Mouse (Mus musculus): ENCODE measurements at regions not wholly inside any gene's neighbourhood (a gene's known extent, or its start where the extent isn't known, plus 50 kb on each side); places are given as distances from the start of the nearest gene placed in this dataset.
A peak's percentile ranks its signal among the peaks of the same experiment; 100 is the strongest.

DNA sequence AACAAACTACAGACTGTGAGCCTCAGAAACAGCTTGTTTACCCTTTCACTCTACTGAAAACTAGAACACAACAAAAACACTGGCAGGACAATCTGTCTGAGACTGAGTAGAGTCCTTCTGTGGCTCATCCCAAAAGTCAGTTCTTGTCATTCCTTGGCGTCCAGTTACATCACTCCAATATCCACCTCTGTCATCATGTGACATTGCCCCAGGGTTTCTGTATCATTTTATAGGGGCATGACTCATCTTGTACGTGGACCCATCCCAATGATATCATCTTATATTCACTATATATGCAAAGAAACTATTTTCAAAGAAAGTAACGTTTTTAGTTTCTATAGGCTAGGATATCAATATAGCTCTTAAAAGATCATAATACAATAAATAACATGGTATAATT lies 152.3 kb downstream of the Dkk2 start:
- H3K36me3 ChIP-seq: no peaks in the 10 kb centered on the region
- no peak overlapping the region for H3K4me3 ChIP-seq
- no peak overlapping the region for H3K4me2 ChIP-seq (replicated peaks)
- no peak overlapping the region for H3K9ac ChIP-seq
- no peak for ATAC-seq (ENCODE audit: low FRiP score, low read depth)
- no peaks in the 10 kb centered on the region for H3K4me1 ChIP-seq
- 76% methylated on average over 3 of the region's 3 CpGs for WGBS
- no peaks in the 10 kb centered on the region for H3K27me3 ChIP-seq
- no peak overlapping the region for H3K27ac ChIP-seq
- H3K9me3 ChIP-seq: no peaks in the 10 kb centered on the region

DNA sequence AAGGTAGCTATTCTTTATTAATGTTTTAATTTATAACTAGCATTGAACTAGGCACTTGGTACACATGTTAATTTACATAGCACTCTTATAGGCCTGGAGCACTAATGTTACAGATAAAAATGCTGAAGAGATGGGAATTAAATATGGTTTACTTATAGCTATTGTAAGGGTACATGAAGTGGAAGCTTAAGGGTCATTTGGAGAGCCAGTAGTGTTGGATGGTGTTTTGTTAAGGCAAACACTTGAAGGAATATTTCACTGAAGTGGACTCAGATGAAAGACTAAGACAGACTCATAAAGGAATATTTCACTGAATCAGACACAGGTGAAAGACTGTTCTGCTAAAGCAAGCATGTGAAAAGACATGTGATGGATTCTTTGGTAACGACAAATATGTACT lies 172.7 kb downstream of the Dkk2 start:
- Histone ChIP-seq H3K4me2 (replicated peaks) (no peak overlapping the region), H3K9me3 (peaks cover 9% of the 10 kb centered on the region; the same call in 1 of the 2 replicates), H3K27ac (no peak overlapping the region), H3K4me1 (no peaks in the 10 kb centered on the region), H3K27me3 (no peaks in the 10 kb centered on the region), H3K9ac (no peak overlapping the region), H3K36me3 (no peaks in the 10 kb centered on the region), H3K4me3 (no peak overlapping the region)
- 78% methylated on average over 1 of the region's 1 CpGs for WGBS
- ATAC-seq (ENCODE audit: low FRiP score, low read depth): no peak

DNA sequence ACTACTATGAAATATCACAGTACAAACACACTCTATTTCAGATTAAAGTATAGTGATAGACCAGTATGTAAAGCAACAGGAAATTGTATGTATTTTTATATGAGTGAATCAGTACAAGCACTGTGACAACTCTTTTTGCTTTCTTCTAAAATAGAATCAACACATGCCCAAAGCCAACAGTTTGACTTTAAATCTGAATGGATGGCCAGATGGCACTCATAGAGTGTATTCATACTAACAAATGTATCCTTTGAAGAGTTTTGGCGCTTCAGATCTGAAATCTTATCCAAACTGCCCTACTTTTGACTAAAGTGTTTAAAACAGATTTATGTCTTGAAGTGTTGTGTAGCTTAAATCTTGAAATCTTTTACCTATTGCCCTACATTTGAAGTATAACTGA lies 184.5 kb downstream of the Dkk2 start:
- Histone ChIP-seq H3K4me3 (no peak overlapping the region), H3K4me1 (no peaks in the 10 kb centered on the region), H3K9ac (no peak overlapping the region), H3K27ac (no peak overlapping the region), H3K27me3 (no peaks in the 10 kb centered on the region), H3K4me2 (replicated peaks) (no peak overlapping the region), H3K9me3 (no peaks in the 10 kb centered on the region), H3K36me3 (no peaks in the 10 kb centered on the region)
- WGBS: 83% methylated on average over 1 of the region's 1 CpGs
- no peak for ATAC-seq (ENCODE audit: low FRiP score, low read depth)

DNA sequence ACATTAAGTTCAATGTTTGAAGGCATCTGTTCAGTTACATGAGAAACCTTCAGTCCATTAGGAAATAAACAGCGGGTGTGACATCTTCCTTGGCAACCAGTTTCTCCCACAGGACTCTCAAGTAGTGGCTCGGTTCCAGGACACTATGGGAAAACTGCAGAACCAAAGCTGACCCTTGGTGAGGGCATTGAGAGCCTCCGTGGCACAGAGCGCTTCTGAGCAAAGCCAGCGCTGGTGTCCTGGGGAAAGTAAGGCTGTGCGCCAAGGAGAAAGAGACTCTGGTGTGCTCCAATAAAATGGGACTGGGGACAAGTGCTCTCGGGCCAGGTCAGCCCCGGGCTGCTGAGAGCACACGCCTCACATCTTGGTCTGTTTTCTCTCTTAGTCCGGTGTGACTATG lies 189.7 kb downstream of the Dkk2 start:
- 73% methylated on average over 10 of the region's 10 CpGs for WGBS

DNA sequence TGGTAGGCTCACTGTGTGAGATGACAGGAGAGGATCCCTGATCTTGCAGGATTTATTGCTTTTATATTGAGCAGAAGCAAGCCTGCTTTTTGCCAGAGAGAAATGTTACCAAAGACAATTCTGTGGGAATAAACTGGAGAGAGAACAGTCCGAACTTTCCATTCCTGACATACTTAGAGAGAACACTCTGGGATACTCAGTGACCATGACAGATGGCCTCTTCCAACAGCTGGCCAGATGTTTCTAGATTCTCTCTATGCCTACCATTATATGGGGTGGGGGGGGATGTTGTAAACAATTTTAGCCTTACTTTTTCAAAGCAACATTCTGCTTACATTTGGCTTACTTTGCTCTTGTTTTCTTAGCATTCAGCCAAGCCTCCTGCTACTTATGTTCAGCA lies 192.7 kb downstream of the Dkk2 start:
- 83% methylated on average over 1 of the region's 1 CpGs for WGBS

More for the DNA sequence above, 189.7 kb downstream of the Dkk2 start:
- H3K4me1 ChIP-seq: no peaks in the 10 kb centered on the region
- no peak for ATAC-seq (ENCODE audit: low FRiP score, low read depth)
- H3K27ac ChIP-seq: no peak overlapping the region
- H3K27me3 ChIP-seq: no peaks in the 10 kb centered on the region
- no peak overlapping the region for H3K4me3 ChIP-seq
- no peaks in the 10 kb centered on the region for H3K9me3 ChIP-seq
- H3K9ac ChIP-seq: no peak overlapping the region
- no peaks in the 10 kb centered on the region for H3K36me3 ChIP-seq
- H3K4me2 ChIP-seq (replicated peaks): no peak overlapping the region

DNA sequence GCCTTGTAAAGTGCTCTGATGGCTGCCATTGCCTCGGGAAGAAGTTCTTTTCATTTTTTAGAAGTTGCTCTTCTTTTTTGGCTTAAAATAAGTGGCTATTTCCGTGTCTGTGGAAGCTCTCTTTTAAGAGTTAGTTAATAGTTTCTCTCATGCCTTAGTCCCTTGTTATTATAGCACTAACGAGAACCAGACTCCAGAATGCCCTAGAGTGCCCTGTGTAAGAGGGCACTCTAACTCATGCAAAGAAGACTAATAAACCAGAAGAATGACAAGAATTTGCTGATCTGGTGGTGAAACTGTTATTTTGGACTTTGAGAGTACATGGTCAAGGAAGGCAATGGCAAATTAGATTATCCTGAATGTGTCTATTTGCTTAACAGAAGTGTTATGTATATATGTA lies 202.6 kb downstream of the Dkk2 start:
- Histone ChIP-seq H3K36me3 (no peaks in the 10 kb centered on the region), H3K9me3 (peaks cover 5% of the 10 kb centered on the region), H3K27ac (no peak overlapping the region), H3K4me1 (no peaks in the 10 kb centered on the region), H3K4me2 (replicated peaks) (no peak overlapping the region), H3K27me3 (no peaks in the 10 kb centered on the region), H3K9ac (no peak overlapping the region), H3K4me3 (no peak overlapping the region)
- ATAC-seq (ENCODE audit: low FRiP score, low read depth): peak; percentile 64; the same call in 1 of the 2 replicates
- WGBS: 12% methylated on average over 3 of the region's 3 CpGs

More for the DNA sequence above, 192.7 kb downstream of the Dkk2 start:
- no peak overlapping the region for H3K9ac ChIP-seq
- H3K27ac ChIP-seq: no peak overlapping the region
- H3K4me3 ChIP-seq: no peak overlapping the region
- H3K9me3 ChIP-seq: no peaks in the 10 kb centered on the region
- H3K4me2 ChIP-seq (replicated peaks): no peak overlapping the region
- no peaks in the 10 kb centered on the region for H3K27me3 ChIP-seq
- H3K4me1 ChIP-seq: no peaks in the 10 kb centered on the region
- H3K36me3 ChIP-seq: no peaks in the 10 kb centered on the region
- no peak for ATAC-seq (ENCODE audit: low FRiP score, low read depth)

DNA sequence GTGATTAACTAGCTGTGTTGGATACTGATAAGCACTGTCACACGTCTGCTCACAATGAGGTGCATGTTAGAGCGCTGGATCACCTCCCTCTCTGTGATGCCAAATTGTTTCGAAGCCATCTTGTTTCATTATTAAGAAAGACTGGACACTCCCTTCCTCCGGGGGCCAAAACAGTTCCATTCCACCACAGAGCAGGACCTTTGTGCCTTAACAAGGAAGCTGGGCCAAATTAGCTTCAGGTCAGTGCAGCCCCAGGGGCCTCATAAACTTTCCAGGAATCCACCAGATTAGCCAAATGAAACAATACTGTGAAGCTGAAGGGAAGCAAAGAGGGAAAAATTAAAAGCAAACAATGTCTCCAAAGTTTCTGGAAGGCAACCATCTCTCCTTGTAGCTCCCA lies 241.9 kb downstream of the Dkk2 start:
- 0 out of 2 replicates have a peak, but pooled peaks cover 4% of the 10 kb centered on the region for H3K4me1 ChIP-seq
- 47% methylated on average over 4 of the region's 4 CpGs for WGBS
- ATAC-seq (ENCODE audit: low FRiP score, low read depth): no peak

DNA sequence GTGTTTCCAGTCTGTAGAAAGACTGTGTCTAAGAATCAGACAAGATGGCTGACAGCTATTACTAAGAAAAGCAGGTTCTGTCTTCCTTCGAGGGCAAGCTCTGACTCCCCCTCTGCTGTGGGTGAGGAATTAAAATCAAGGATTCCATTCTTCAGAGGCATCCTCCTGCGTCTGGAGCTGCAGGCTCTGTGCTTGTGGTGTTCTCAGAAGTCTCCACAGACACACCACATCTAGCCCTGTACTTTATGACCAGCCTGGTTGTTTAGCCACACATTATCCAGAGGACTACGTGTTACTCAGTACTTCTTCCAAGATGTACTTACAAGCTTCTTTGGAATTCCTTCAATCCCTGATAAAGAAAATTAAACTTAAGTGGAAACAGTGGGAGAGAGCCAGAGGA lies 258.5 kb downstream of the Dkk2 start:
- no peak overlapping the region for H3K4me2 ChIP-seq (replicated peaks)
- no peaks in the 10 kb centered on the region for H3K36me3 ChIP-seq
- peaks cover 14% of the 10 kb centered on the region for H3K4me1 ChIP-seq
- peak overlapping the region; percentile 22; the same call in 1 of the 2 replicates for H3K27ac ChIP-seq
- no peak overlapping the region for H3K4me3 ChIP-seq
- no peaks in the 10 kb centered on the region for H3K9me3 ChIP-seq
- ATAC-seq (ENCODE audit: low FRiP score, low read depth): peak; percentile 73
- WGBS: 24% methylated on average over 3 of the region's 3 CpGs
- no peak overlapping the region for H3K9ac ChIP-seq
- H3K27me3 ChIP-seq: no peaks in the 10 kb centered on the region

More for the DNA sequence above, 241.9 kb downstream of the Dkk2 start:
- Histone ChIP-seq H3K9ac (no peak overlapping the region), H3K27me3 (no peaks in the 10 kb centered on the region), H3K4me3 (no peak overlapping the region), H3K9me3 (no peaks in the 10 kb centered on the region), H3K36me3 (no peaks in the 10 kb centered on the region), H3K4me2 (replicated peaks) (no peak overlapping the region), H3K27ac (no peak overlapping the region)

DNA sequence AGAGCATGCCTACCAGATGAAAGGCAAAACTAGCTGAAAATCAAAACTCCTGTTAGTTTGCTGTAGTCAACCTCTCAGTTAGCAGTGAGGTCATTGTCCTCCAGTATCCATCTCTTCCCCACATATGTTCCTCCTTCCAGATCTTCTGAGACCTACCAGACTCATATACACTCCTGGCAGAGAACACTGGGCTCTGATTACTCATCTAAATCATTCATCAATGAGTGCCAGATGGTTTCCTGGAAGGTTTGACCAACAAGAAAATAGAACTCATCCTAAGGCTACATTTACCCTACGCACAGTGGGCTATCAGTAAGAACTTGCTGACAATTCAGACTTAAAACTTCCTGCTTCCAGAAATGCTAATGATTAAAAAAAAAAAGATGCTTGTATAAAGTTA lies 260.8 kb downstream of the Dkk2 start:
- no peaks in the 10 kb centered on the region for H3K9me3 ChIP-seq
- no peaks in the 10 kb centered on the region for H3K36me3 ChIP-seq
- H3K27me3 ChIP-seq: no peaks in the 10 kb centered on the region
- no peak overlapping the region for H3K4me3 ChIP-seq
- no peak overlapping the region for H3K9ac ChIP-seq
- ATAC-seq (ENCODE audit: low FRiP score, low read depth): no peak
- H3K4me2 ChIP-seq (replicated peaks): no peak overlapping the region
- WGBS: 67% methylated on average over 1 of the region's 1 CpGs
- H3K4me1 ChIP-seq: peaks cover 14% of the 10 kb centered on the region
- no peak overlapping the region for H3K27ac ChIP-seq

DNA sequence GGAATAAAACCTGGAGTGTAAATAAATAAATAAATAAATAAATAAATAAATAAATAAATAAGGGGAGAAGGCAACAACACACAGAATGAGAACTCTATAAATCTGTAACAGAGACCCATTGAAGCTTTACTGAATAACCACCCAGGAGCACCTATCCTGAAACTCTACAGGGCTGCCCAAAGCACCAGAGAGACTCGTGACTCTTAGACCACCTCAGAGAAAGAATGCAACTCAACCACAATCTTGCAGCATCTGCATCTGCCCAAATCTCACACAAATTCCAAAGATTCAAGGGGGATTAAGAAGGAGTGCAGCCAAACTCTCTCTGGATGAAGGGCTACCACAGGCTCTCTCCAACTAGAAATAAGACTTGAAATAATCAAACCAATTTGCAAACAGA lies 264.5 kb downstream of the Dkk2 start:
- Histone ChIP-seq H3K4me3 (no peak overlapping the region), H3K27me3 (no peaks in the 10 kb centered on the region), H3K27ac (no peak overlapping the region), H3K4me2 (replicated peaks) (no peak overlapping the region), H3K9ac (no peak overlapping the region), H3K9me3 (no peaks in the 10 kb centered on the region), H3K4me1 (no peaks in the 10 kb centered on the region), H3K36me3 (no peaks in the 10 kb centered on the region)
- 34% methylated on average over 1 of the region's 1 CpGs for WGBS
- ATAC-seq (ENCODE audit: low FRiP score, low read depth): no peak

DNA sequence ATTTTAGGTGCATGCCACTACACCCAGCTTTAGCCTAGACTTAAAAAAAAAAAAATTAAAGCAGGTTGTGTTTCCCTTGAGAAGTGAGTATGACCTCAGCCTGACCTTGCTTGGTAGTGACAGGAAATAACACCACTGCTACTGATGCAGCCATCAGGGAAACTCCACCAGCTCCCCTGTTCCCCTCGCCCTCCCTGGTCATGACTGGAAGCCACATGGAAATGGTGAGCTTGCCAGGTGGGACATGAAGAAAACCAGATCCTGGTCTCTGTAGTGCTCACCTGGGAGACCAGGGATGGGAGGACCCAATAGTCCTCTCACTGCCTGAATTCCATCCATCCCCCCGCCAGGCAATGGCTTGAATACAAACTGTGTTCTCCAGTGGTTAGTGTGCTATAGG lies 268.1 kb downstream of the Dkk2 start:
- H3K9me3 ChIP-seq: no peaks in the 10 kb centered on the region
- 50% methylated on average over 2 of the region's 2 CpGs for WGBS
- no peaks in the 10 kb centered on the region for H3K4me1 ChIP-seq
- H3K4me3 ChIP-seq: no peak overlapping the region
- no peaks in the 10 kb centered on the region for H3K36me3 ChIP-seq
- no peaks in the 10 kb centered on the region for H3K27me3 ChIP-seq
- H3K4me2 ChIP-seq (replicated peaks): no peak overlapping the region
- no peak overlapping the region for H3K9ac ChIP-seq
- no peak for ATAC-seq (ENCODE audit: low FRiP score, low read depth)
- no peak overlapping the region for H3K27ac ChIP-seq

DNA sequence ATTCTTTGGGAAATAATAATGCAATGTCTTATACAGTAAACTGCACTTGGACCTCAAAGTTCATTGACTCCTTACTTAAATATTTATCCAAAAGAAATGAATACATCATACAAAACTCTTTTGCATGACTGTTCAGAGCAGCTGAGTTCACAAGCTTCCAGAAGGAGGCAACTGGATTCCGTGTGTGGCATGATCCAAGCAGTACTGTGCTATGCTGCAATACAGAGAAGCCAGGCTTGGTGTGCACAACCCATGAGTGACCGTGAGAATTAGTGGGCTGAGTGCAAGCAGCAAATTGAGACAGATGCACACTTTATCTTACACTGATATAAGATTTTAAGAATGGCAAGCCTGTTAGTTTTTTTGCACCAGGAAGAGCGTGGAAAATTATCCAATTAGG lies 270.0 kb upstream of the Gimd1 start:
- no peak overlapping the region for H3K4me2 ChIP-seq (replicated peaks)
- H3K4me3 ChIP-seq: no peak overlapping the region
- no peaks in the 10 kb centered on the region for H3K9me3 ChIP-seq
- no peaks in the 10 kb centered on the region for H3K27me3 ChIP-seq
- no peak for ATAC-seq (ENCODE audit: low FRiP score, low read depth)
- no peak overlapping the region for H3K9ac ChIP-seq
- no peaks in the 10 kb centered on the region for H3K4me1 ChIP-seq
- no peaks in the 10 kb centered on the region for H3K36me3 ChIP-seq
- 90% methylated on average over 3 of the region's 3 CpGs for WGBS
- no peak overlapping the region for H3K27ac ChIP-seq

DNA sequence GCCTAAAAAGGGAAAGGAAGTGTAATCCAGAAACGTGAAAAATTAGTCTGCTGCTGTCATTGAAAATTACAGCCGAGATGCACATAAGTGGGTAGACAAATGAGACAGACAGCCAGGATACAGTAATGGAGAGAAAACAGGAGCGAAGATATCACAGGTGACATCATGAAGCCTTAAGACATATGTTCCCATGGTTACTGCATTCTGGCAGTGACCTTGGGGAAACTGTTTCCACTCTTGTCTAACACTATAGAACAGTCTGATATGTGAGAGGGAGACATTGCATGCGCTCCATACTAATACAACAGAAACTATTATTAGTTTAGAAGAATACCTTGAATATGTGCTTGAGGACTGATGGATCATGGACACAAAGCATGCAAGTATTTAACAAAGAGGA lies 254.0 kb upstream of the Gimd1 start:
- H3K36me3 ChIP-seq: no peaks in the 10 kb centered on the region
- H3K4me2 ChIP-seq (replicated peaks): no peak overlapping the region
- H3K27me3 ChIP-seq: no peaks in the 10 kb centered on the region
- no peaks in the 10 kb centered on the region for H3K4me1 ChIP-seq
- no peak for ATAC-seq (ENCODE audit: low FRiP score, low read depth)
- no peak overlapping the region for H3K27ac ChIP-seq
- no peak overlapping the region for H3K9ac ChIP-seq
- 65% methylated on average over 4 of the region's 4 CpGs for WGBS
- H3K4me3 ChIP-seq: no peak overlapping the region
- H3K9me3 ChIP-seq: no peaks in the 10 kb centered on the region
